Mouse (Mus musculus) liver, embryonic 14.5 days (tissue): ENCODE results near the gene Ensa.

Source experiments
- CTCF ChIP-seq: IDR thresholded peaks from 2 replicates; pipeline ENCODE4 v1.5.1; 2016; ENCODE audit warnings: antibody characterized with exemption, low read depth, control low read depth
- EP300 ChIP-seq: IDR thresholded peaks from 2 replicates; pipeline ENCODE4 v1.6.1; 2016; ENCODE audit warnings: antibody characterized with exemption, low read depth

- TF ChIP-seq CTCF, result no peak
- TF ChIP-seq EP300, result no peak
Measured at GRCm38 (mm10) chr3:95674812-95675211, 50.0 kb downstream of the Ensa start.
